Mouse (Mus musculus): ENCODE measurements around the gene Tbc1d4. TPM values are rescaled to one million over a fixed set of nuclear protein-coding genes. Genes with fewer than 3 reads are reported as not detected.

Tbc1d4 gene
- polyA plus RNA-seq, 1 experiment: 1.9 TPM

DNA sequence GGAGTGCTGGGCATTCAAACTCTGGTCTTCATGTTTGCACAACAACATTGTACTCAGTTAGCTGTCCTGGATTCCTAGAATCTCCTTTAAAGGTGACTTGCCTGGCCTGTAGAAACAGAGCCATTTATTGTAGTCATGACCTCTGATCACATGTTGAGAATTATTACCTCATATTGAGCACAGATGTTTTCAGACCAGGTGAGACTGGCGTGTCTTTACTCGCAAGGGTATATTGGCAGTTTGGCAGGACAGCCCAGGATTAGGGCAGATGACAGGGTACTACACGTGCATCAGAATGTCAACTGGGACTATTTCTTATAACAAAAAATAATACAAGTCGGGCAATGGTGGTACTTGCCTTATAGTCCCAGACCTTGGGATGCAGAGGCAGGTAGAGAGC lies 41.6 kb upstream of the Tbc1d4 start:
- Histone ChIP-seq H3K36me3 (ENCODE audit: control insufficient read depth, insufficient read depth) (no peaks in the 10 kb centered on the region), H3ac (ENCODE audit: control insufficient read depth, insufficient read length, low read depth) (no peak overlapping the region), H3K27me3 (ENCODE audit: control insufficient read depth, insufficient read depth, insufficient read length) (no peaks in the 10 kb centered on the region), H3K79me3 (ENCODE audit: low read depth) (peaks cover 9% of the 10 kb centered on the region), H3K4me3 (ENCODE audit: insufficient read depth, poor library complexity, severe bottlenecking) (no peak overlapping the region), H3K79me2 (ENCODE audit: control insufficient read depth, insufficient read depth) (peaks cover 15% of the 10 kb centered on the region)
- TF ChIP-seq FOSL1 (IDR thresholded peaks at IDR 0.05; ENCODE audit: insufficient read depth, low read length, poor library complexity, severe bottlenecking) (no peak), MYOG (IDR thresholded peaks at IDR 0.05; ENCODE audit: control insufficient read depth, extremely low read depth, insufficient read length) (no peak), USF1 (IDR thresholded peaks at IDR 0.05; ENCODE audit: low read depth) (no peak), CTCF (IDR thresholded peaks at IDR 0.05; ENCODE audit: control insufficient read depth, insufficient read depth, insufficient read length) (no peak), MAX (IDR thresholded peaks at IDR 0.05) (no peak), CEBPB (IDR thresholded peaks at IDR 0.05; ENCODE audit: low read depth) (no peak), MYOD1 (IDR thresholded peaks at IDR 0.05; ENCODE audit: control insufficient read depth, insufficient read length, low read depth) (no peak)

DNA sequence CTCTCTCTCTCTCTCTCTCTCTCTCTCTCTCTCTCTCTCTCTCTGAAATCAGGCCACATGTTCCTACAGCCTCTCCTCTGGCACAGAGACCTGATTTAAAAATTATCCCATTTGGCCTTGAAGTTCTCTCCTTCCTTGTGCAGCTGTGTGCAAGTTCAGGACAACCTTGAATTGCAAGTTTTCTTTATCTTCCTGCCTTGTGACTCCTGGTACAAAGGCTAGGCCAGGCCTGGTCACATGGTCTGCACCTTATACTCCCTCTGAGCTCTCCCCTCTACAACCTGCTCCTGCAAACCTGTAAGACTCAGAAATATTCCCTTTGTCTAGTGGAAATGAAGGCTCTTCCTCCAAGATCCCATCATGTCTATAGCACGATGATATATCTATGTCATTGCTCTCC lies 36.0 kb upstream of the Tbc1d4 start:
- no peaks in the 10 kb centered on the region for H3K27me3 ChIP-seq (ENCODE audit: control insufficient read depth, insufficient read depth, insufficient read length)
- TF ChIP-seq FOSL1 (IDR thresholded peaks at IDR 0.05; ENCODE audit: insufficient read depth, low read length, poor library complexity, severe bottlenecking) (no peak), MYOG (IDR thresholded peaks at IDR 0.05; ENCODE audit: control insufficient read depth, extremely low read depth, insufficient read length) (no peak), MYOD1 (IDR thresholded peaks at IDR 0.05; ENCODE audit: control insufficient read depth, insufficient read length, low read depth) (no peak), CTCF (IDR thresholded peaks at IDR 0.05; ENCODE audit: control insufficient read depth, insufficient read depth, insufficient read length) (no peak), USF1 (IDR thresholded peaks at IDR 0.05; ENCODE audit: low read depth) (no peak), CEBPB (IDR thresholded peaks at IDR 0.05; ENCODE audit: low read depth) (no peak), MAX (IDR thresholded peaks at IDR 0.05) (no peak)

DNA sequence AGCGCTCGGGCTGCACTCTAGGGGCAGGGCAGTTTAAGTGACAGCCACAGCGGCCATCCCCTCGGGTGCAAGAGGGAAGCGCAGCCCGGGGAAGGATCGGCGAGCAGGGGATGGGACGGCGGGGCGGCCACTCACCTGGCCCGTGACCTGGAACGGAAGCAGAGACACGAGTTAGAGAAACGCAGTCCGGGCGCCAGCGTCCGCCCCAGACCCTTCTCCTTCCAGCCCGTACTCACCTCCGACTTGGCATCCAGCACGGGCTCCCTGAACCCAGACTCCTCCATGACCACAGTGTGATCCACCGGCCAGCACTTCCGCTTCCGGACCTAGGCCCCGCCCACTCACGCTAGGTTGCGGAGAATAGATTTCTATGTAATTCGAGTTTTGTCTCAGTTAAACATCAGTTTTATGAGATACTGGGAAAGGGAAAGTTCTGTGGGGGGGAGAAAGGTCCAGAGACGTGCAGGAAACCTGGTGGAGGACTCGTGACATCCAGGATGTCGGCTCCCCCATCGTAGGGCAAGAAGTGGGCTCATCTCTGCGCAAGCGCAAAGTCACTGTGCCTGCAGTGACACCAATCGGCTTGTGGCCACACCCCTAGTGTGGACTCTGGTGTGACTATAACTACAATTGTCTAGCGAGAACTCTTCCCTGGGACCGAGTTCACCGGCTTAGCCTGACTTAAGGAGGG lies 31.3 kb upstream of the Tbc1d4 start, which contains the start of gene Commd6:
TSS of gene Commd6 (minus strand) at position 534 of the 691 bp plus-strand sequence.
- peaks cover 6% of the 10 kb centered on the region for H3K36me3 ChIP-seq (ENCODE audit: control insufficient read depth, insufficient read depth)
- TF ChIP-seq MAX (IDR thresholded peaks at IDR 0.05) (peak; percentile 58), CEBPB (IDR thresholded peaks at IDR 0.05; ENCODE audit: low read depth) (no peak)
- H3K79me2 ChIP-seq (ENCODE audit: control insufficient read depth, insufficient read depth): peaks cover 14% of the 10 kb centered on the region
- H3ac ChIP-seq (ENCODE audit: control insufficient read depth, insufficient read length, low read depth): peak within 1 kb of the TSS; percentile 65
- no peaks in the 10 kb centered on the region for H3K27me3 ChIP-seq (ENCODE audit: control insufficient read depth, insufficient read depth, insufficient read length)
- peaks cover 9% of the 10 kb centered on the region for H3K79me3 ChIP-seq (ENCODE audit: low read depth)
- peak within 1 kb of the TSS; percentile 83 for H3K4me3 ChIP-seq (ENCODE audit: insufficient read depth, poor library complexity, severe bottlenecking)

More for the DNA sequence above, 36.0 kb upstream of the Tbc1d4 start:
- no peaks in the 10 kb centered on the region for H3K79me3 ChIP-seq (ENCODE audit: low read depth)
- no peak overlapping the region for H3K4me3 ChIP-seq (ENCODE audit: insufficient read depth, poor library complexity, severe bottlenecking)
- no peak overlapping the region for H3ac ChIP-seq (ENCODE audit: control insufficient read depth, insufficient read length, low read depth)
- peaks cover 2% of the 10 kb centered on the region for H3K79me2 ChIP-seq (ENCODE audit: control insufficient read depth, insufficient read depth)
- H3K36me3 ChIP-seq (ENCODE audit: control insufficient read depth, insufficient read depth): no peaks in the 10 kb centered on the region

DNA sequence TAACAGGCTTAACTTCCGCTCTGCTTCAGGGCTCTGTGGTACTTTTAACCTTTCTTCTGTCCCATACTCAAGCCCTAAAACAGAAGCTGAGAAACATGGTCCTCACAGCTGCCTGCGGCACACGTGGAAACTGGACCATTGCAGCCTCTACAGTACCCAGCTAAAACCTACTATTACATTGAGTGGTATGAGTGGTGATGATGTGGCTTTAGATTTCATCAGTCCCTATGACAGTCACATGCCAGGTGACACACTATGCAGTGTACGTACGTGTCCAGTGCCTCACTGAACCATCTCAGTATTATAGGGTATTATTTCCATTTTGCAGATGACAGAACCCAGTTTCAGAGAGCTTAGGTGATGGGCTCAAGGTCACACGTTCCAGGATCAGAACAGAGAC lies 28.4 kb upstream of the Tbc1d4 start:
- H3K4me3 ChIP-seq (ENCODE audit: insufficient read depth, poor library complexity, severe bottlenecking): no peak overlapping the region
- peaks cover 9% of the 10 kb centered on the region for H3K79me3 ChIP-seq (ENCODE audit: low read depth)
- no peak for TF ChIP-seq MYOG (IDR thresholded peaks at IDR 0.05; ENCODE audit: control insufficient read depth, extremely low read depth, insufficient read length)
- no peak for TF ChIP-seq FOSL1 (IDR thresholded peaks at IDR 0.05; ENCODE audit: insufficient read depth, low read length, poor library complexity, severe bottlenecking)
- TF ChIP-seq CTCF (IDR thresholded peaks at IDR 0.05; ENCODE audit: control insufficient read depth, insufficient read depth, insufficient read length): no peak
- no peak for TF ChIP-seq USF1 (IDR thresholded peaks at IDR 0.05; ENCODE audit: low read depth)
- no peak for TF ChIP-seq MYOD1 (IDR thresholded peaks at IDR 0.05; ENCODE audit: control insufficient read depth, insufficient read length, low read depth)
- no peak for TF ChIP-seq CEBPB (IDR thresholded peaks at IDR 0.05; ENCODE audit: low read depth)
- no peak for TF ChIP-seq MAX (IDR thresholded peaks at IDR 0.05)
- H3K79me2 ChIP-seq (ENCODE audit: control insufficient read depth, insufficient read depth): peaks cover 14% of the 10 kb centered on the region
- H3ac ChIP-seq (ENCODE audit: control insufficient read depth, insufficient read length, low read depth): no peak overlapping the region
- H3K36me3 ChIP-seq (ENCODE audit: control insufficient read depth, insufficient read depth): peaks cover 28% of the 10 kb centered on the region
- no peaks in the 10 kb centered on the region for H3K27me3 ChIP-seq (ENCODE audit: control insufficient read depth, insufficient read depth, insufficient read length)

DNA sequence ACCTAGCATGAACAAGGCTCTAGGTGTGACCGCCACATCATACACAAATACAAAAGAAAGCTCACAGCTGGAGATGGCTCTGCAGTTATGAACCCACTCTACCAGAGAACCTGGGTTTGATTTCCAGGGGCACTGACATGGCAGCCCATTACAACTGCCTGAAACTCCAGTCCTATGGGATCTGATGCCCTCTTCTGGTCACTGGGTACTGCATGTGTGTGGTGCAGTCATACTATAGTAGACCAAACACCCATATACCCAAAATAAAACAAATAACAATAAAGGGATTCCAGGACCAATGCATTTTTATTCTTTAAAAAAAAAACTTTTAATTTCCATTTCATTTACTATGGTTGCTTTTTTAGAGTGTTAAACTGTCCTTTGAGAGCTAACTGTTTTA lies 26.8 kb upstream of the Tbc1d4 start:
- Histone ChIP-seq H3ac (ENCODE audit: control insufficient read depth, insufficient read length, low read depth) (no peak overlapping the region), H3K4me3 (ENCODE audit: insufficient read depth, poor library complexity, severe bottlenecking) (no peak overlapping the region), H3K27me3 (ENCODE audit: control insufficient read depth, insufficient read depth, insufficient read length) (no peaks in the 10 kb centered on the region), H3K79me2 (ENCODE audit: control insufficient read depth, insufficient read depth) (peaks cover 14% of the 10 kb centered on the region), H3K36me3 (ENCODE audit: control insufficient read depth, insufficient read depth) (peaks cover 28% of the 10 kb centered on the region), H3K79me3 (ENCODE audit: low read depth) (peaks cover 9% of the 10 kb centered on the region)
- no peak for TF ChIP-seq CTCF (IDR thresholded peaks at IDR 0.05; ENCODE audit: control insufficient read depth, insufficient read depth, insufficient read length)
- TF ChIP-seq CEBPB (IDR thresholded peaks at IDR 0.05; ENCODE audit: low read depth): no peak
- no peak for TF ChIP-seq FOSL1 (IDR thresholded peaks at IDR 0.05; ENCODE audit: insufficient read depth, low read length, poor library complexity, severe bottlenecking)
- TF ChIP-seq MYOG (IDR thresholded peaks at IDR 0.05; ENCODE audit: control insufficient read depth, extremely low read depth, insufficient read length): no peak
- TF ChIP-seq MAX (IDR thresholded peaks at IDR 0.05): no peak
- no peak for TF ChIP-seq USF1 (IDR thresholded peaks at IDR 0.05; ENCODE audit: low read depth)
- no peak for TF ChIP-seq MYOD1 (IDR thresholded peaks at IDR 0.05; ENCODE audit: control insufficient read depth, insufficient read length, low read depth)

DNA sequence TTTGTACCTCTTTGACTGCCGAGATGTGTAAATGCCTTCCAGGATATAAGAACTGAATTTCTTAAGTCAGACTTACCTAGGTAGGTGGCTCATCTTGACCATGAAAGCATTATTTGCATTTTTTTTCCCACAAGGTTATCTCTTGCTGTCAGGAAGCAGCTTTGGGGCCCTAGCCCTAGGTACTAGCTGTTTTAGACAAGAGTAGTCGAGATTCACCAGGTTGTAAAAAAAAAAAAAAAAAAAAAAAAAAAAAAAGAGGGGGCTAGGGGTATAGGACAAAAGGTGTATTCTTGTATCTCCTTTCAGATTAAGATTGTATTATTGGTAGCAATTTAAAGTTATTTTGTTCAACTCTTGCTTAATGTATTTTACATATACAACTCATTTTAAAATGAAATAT lies 21.6 kb upstream of the Tbc1d4 start:
- TF ChIP-seq CTCF (IDR thresholded peaks at IDR 0.05; ENCODE audit: control insufficient read depth, insufficient read depth, insufficient read length) (no peak), USF1 (IDR thresholded peaks at IDR 0.05; ENCODE audit: low read depth) (no peak), MYOD1 (IDR thresholded peaks at IDR 0.05; ENCODE audit: control insufficient read depth, insufficient read length, low read depth) (no peak), CEBPB (IDR thresholded peaks at IDR 0.05; ENCODE audit: low read depth) (no peak), FOSL1 (IDR thresholded peaks at IDR 0.05; ENCODE audit: insufficient read depth, low read length, poor library complexity, severe bottlenecking) (no peak), MAX (IDR thresholded peaks at IDR 0.05) (no peak), MYOG (IDR thresholded peaks at IDR 0.05; ENCODE audit: control insufficient read depth, extremely low read depth, insufficient read length) (no peak)
- peaks cover 24% of the 10 kb centered on the region for H3K36me3 ChIP-seq (ENCODE audit: control insufficient read depth, insufficient read depth)
- no peaks in the 10 kb centered on the region for H3K79me2 ChIP-seq (ENCODE audit: control insufficient read depth, insufficient read depth)
- no peak overlapping the region for H3ac ChIP-seq (ENCODE audit: control insufficient read depth, insufficient read length, low read depth)
- no peaks in the 10 kb centered on the region for H3K79me3 ChIP-seq (ENCODE audit: low read depth)
- H3K27me3 ChIP-seq (ENCODE audit: control insufficient read depth, insufficient read depth, insufficient read length): no peaks in the 10 kb centered on the region
- no peak overlapping the region for H3K4me3 ChIP-seq (ENCODE audit: insufficient read depth, poor library complexity, severe bottlenecking)

Measured in C2C12 (cell line).